Mouse (Mus musculus) midbrain, postnatal 0 days (tissue): ENCODE measurements around the gene Cfap97d1. TPM values are rescaled to one million over a fixed set of nuclear protein-coding genes. Genes with fewer than 3 reads are reported as not detected.

Experiments
- ATAC-seq: fragments of 200-750 bp; cut with Nextera tagmentation; 2 replicates; pipeline ENCODE4 v1.8.0; 2017; ENCODE audit warnings: moderate number of reproducible peaks, mild to moderate bottlenecking, moderate TSS enrichment, moderate library complexity; ENCODE audit not compliant: low FRiP score
- DNase-seq: peaks from one replicate; pipeline ENCODE4 v3.0.0-alpha.2; 2015; ENCODE audit warnings: low spot score
- H3K27ac ChIP-seq: fragments of 300-500 bp; sonication (generic); 2 replicates; pipeline ENCODE4 v1.5.1; 2014; ENCODE audit warnings: low read depth, mild to moderate bottlenecking, low read length, mixed read lengths
- H3K27me3 ChIP-seq: fragments of 300-500 bp; sonication (generic); 2 replicates; pipeline ENCODE4 v1.6.1; 2014; ENCODE audit warnings: low read length, control low read depth, mixed read lengths; ENCODE audit not compliant: insufficient read depth
- H3K36me3 ChIP-seq: fragments of 300-500 bp; sonication (generic); 2 replicates; pipeline ENCODE4 v1.6.1; 2014; ENCODE audit warnings: low read length, control low read depth, mixed read lengths; ENCODE audit not compliant: insufficient read depth
- H3K4me1 ChIP-seq: fragments of 300-500 bp; sonication (generic); 2 replicates; pipeline ENCODE4 v1.6.1; 2014; ENCODE audit warnings: mild to moderate bottlenecking, control low read depth, antibody characterized with exemption, low read length, mixed read lengths; ENCODE audit not compliant: insufficient read depth
- H3K4me2 ChIP-seq: fragments of 300-500 bp; sonication (generic); 2 replicates; pipeline ENCODE4 v1.6.1; 2014; ENCODE audit warnings: low read depth, mild to moderate bottlenecking, low read length, mixed read lengths; ENCODE audit not compliant: poor library complexity, severe bottlenecking
- H3K4me3 ChIP-seq: fragments of 300-500 bp; sonication (generic); 2 replicates; pipeline ENCODE4 v1.5.1; 2014; ENCODE audit warnings: low read depth, mild to moderate bottlenecking, low read length, moderate library complexity
- H3K9ac ChIP-seq: fragments of 300-500 bp; sonication (generic); replicated peaks from 2 replicates; pipeline ENCODE4 v1.6.1; 2014; ENCODE audit warnings: mild to moderate bottlenecking, low read length, moderate library complexity, mixed read lengths; ENCODE audit not compliant: poor library complexity, severe bottlenecking
- H3K9me3 ChIP-seq: fragments of 300-500 bp; sonication (generic); 2 replicates; pipeline ENCODE4 v1.6.1; 2016; ENCODE audit warnings: low read length, control low read depth
- CTCF ChIP-seq: IDR thresholded peaks from 2 replicates; pipeline ENCODE4 v1.5.1; 2016; ENCODE audit warnings: antibody characterized with exemption, mild to moderate bottlenecking
- WGBS: fragments of 180-500 bp; shearing (Covaris S2); extraction: QIAGEN DNeasy Blood & Tissue Kit; methylation state at CpG from one replicate; pipeline ENCODE4 v1.1.7; 2014; 5-methylcytosine and 5-hydroxymethylcytosine counted together
- polyA plus RNA-seq: library from polyadenylated mRNA; unstranded; fragments of >200 nt; fragmentation: Nextera tagmentation; extraction: Ambion mirVana; gene quantifications from 2 replicates; pipeline ENCODE4 v1.2.1, GENCODE M21; 2015
- total RNA-seq: library from RNA; depleted of rRNA; stranded (reverse); fragments of >200 nt; gene quantifications from 2 replicates; pipeline ENCODE4 v1.2.3, GENCODE M21; 2014

The Cfap97d1 gene
- total and polyA plus RNA-seq, 2 experiments from 2014 or later = not detected

DNA sequence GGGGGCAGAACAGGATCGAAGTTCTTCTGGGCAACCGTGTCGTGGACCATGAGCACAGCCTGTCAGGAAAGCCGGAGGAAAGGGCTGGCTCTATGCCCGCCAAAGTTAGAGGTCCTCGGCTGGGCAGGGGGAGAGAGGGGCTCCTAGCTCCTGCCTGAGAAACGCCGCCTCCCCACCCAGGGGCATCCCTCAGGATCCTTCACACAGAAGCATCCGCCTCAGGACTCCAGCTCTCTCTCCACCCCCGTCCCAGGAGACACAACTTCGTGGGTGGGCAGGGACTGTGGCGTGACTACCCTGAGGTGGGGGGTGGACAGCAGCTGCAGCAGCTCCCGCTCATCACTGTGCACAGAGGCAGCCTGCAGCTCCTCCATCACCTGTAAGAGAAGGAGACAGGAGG is 39.3 kb downstream of the Cfap97d1 start:
- no peak for DNase-seq
- H3K27ac ChIP-seq = no peak overlapping the region
- no peak overlapping the region for H3K9ac ChIP-seq
- H3K4me1 ChIP-seq = no peaks in the 10 kb centered on the region
- no peaks in the 10 kb centered on the region for H3K9me3 ChIP-seq
- 76% methylated on average over 13 of the region's 13 CpGs for WGBS
- no peak for ATAC-seq
- H3K4me2 ChIP-seq = no peak overlapping the region
- no peak overlapping the region for H3K4me3 ChIP-seq
- TF ChIP-seq CTCF = no peak
- no peaks in the 10 kb centered on the region for H3K27me3 ChIP-seq
- H3K36me3 ChIP-seq = peaks cover 12% of the 10 kb centered on the region

DNA sequence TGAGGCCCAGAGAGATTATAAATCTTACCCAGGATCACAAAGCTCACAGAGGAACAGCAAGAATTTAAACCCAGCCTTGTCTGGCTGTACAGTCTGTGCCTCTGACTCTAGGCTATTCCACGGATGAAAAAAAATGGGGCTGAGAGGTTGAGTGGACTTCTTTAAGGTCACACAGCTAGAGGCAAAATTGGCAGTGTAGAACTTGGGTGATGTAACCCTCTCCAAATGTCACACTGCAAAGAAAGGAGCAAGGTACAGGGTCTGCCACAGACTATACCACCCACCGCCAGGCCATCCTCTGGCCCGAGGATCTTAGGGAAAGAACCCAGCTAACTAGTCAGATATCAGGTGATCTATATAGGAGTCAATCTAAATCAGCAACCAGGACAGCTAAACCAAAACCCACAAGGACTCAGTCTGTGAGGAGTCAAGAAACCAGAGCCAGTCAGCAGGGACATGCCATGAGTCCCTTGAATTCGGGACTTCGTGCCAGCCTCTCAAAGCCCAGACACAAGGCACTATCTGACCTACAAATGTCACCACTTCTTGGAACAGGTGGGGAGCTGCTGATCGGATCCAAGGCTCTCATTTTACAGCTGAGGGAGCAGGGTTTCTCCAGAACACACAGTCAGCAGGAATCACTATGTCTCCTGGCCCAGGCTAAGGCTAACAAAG is 40.1 kb downstream of the Cfap97d1 start:
- Histone ChIP-seq H3K9me3 (no peaks in the 10 kb centered on the region), H3K4me3 (no peak overlapping the region)
- 77% methylated on average over 6 of the region's 6 CpGs for WGBS

DNA sequence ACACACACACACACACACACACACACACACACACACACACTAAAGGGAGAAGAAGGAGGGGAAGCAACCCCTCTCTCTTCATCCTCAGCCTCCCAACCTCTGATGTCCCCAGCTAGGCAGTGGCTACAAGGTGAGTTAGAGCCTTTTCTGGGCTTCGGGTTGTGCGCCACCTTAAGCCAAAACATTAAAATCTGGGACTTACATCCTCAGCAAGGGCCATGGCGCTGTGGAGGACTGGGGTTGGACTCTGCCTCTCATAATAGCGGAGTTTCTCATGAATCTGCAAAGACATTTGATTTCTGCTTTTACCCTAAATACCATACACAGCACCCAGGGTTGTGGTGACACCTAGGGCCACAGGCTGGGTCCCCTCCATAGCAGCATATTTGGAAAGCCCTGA is 40.8 kb downstream of the Cfap97d1 start:
- no peak overlapping the region for H3K4me3 ChIP-seq
- H3K27me3 ChIP-seq = no peaks in the 10 kb centered on the region
- WGBS = 81% methylated on average over 4 of the region's 4 CpGs
- H3K9me3 ChIP-seq = no peaks in the 10 kb centered on the region
- H3K4me2 ChIP-seq = peak overlapping the region; percentile 75; the same call in 1 of the 2 replicates
- peak overlapping the region; percentile 24; the same call in 1 of the 2 replicates for H3K9ac ChIP-seq
- DNase-seq (no peak), ATAC-seq (no peak)
- H3K36me3 ChIP-seq = peaks cover 10% of the 10 kb centered on the region
- no peak overlapping the region for H3K27ac ChIP-seq
- no peak for TF ChIP-seq CTCF
- H3K4me1 ChIP-seq = no peaks in the 10 kb centered on the region

More for the DNA sequence above, 40.1 kb downstream of the Cfap97d1 start:
- TF ChIP-seq CTCF = no peak
- Histone ChIP-seq H3K36me3 (peaks cover 10% of the 10 kb centered on the region), H3K27ac (no peak overlapping the region), H3K4me1 (no peaks in the 10 kb centered on the region), H3K4me2 (no peak overlapping the region), H3K27me3 (no peaks in the 10 kb centered on the region), H3K9ac (no peak overlapping the region)
- DNase-seq = no peak
- no peak for ATAC-seq

DNA sequence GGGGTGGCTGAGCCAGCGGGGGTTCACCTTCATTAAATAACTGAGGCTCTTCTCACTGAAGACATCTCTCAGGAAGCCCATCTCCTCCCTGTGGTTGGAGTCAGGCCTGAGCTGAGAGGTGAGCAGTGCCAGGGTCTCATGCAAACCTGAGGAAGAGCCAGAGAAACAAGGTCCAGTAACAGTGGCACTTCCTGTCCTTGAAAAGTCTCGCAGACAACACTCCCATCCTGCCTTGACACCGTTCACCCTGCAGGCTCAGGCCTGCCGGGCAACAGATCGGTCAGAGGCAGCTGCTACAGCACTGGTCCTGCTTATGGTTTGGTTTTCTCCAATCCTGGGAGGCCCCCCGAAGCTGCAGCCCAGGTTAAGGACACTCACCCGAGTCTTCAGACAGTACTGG is 41.3 kb downstream of the Cfap97d1 start:
- DNase-seq (no peak), ATAC-seq (no peak)
- H3K36me3 ChIP-seq = peaks cover 8% of the 10 kb centered on the region
- H3K4me1 ChIP-seq = no peaks in the 10 kb centered on the region
- no peaks in the 10 kb centered on the region for H3K27me3 ChIP-seq
- H3K4me3 ChIP-seq = no peak overlapping the region
- no peaks in the 10 kb centered on the region for H3K9me3 ChIP-seq
- 34% methylated on average over 7 of the region's 7 CpGs for WGBS
- H3K27ac ChIP-seq = no peak overlapping the region
- TF ChIP-seq CTCF = no peak
- peak overlapping the region; percentile 24; the same call in 1 of the 2 replicates for H3K9ac ChIP-seq
- H3K4me2 ChIP-seq = peak overlapping the region; percentile 75

DNA sequence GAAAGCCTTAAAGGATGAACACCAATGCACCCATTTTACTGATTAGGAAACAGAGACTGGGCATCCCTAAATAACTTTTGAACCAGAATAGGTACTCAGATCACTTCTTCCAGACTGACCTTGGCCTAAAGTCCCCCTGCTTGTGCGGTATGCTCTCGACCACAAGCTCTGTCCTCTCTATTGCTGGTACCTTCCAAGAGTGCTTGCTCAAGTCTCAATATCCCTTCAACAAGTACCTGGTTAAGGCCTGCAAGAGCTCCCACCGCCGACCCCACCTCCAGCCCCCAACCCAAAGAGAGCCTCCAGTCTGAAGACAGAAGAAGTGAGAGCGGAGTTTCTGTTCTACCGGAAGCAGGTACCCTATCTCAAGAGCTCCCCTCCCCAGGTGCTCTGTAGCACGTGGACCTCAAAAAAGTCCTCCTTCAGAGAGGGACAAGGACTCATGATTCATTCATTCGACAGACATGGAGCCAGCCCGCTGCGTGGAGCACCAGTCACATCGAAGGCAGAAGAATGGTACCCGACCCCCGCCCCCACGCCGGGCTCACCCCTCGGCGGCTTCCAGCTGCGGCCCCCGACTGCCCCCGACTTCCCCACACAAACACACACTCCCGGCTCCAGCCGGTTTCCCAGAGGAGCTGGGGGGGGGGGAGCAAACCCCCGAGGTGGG is 42.0 kb downstream of the Cfap97d1 start:
- TF ChIP-seq CTCF = no peak
- H3K36me3 ChIP-seq = peaks cover 5% of the 10 kb centered on the region; the same call in 1 of the 2 replicates
- no peaks in the 10 kb centered on the region for H3K4me1 ChIP-seq
- no peaks in the 10 kb centered on the region for H3K27me3 ChIP-seq
- H3K4me2 ChIP-seq = peak overlapping the region; percentile 75
- H3K4me3 ChIP-seq = peak overlapping the region; percentile 71
- H3K9ac ChIP-seq = peak overlapping the region; percentile 87
- H3K9me3 ChIP-seq = no peaks in the 10 kb centered on the region
- H3K27ac ChIP-seq = peak overlapping the region; percentile 79
- ATAC-seq = peak; percentile 28; the same call in 1 of the 2 replicates
- DNase-seq = no peak
- WGBS = 5% methylated on average over 21 of the region's 23 CpGs

DNA sequence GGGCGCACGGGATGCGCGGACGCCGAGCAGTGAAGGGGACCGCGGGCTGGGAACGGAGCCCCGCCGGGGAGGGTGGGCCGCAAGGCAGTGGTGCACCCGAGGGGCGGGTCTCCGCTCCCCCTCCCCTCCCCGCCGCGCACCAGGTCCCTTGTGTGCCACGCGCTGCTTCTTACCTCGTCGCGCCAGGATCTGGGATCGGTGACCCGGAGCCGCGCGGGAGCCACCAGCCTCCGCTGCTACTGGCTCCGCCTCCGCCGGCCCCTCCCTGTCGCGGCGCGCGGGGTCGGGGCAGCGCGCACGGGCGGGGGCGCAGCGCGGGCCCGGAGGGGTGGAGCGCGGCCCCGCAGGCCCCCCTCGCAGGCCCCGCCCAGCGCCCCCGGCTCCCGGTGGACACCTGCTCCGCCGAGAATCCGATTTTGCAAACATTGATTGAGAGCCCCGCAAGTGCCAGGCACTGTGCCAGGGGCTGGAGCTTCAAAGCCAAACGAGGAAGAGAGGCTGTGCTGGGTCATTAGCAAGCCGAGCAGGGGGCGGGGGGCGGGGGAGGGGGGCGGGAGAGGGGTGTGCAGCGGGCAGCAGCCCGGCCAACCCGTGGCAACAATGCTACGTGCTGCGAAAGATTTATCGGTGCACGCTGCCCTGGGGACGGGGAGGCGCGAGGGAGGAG is 42.7 kb downstream of the Cfap97d1 start:
- peak overlapping the region; percentile 79 for H3K27ac ChIP-seq
- peaks cover 3% of the 10 kb centered on the region; the same call in 1 of the 2 replicates for H3K36me3 ChIP-seq
- no peaks in the 10 kb centered on the region for H3K9me3 ChIP-seq
- H3K4me3 ChIP-seq = peak overlapping the region; percentile 71
- ATAC-seq (peak; percentile 87), DNase-seq (peak; percentile 82)
- 1% methylated on average over 44 of the region's 73 CpGs for WGBS
- no peak for TF ChIP-seq CTCF
- no peaks in the 10 kb centered on the region for H3K4me1 ChIP-seq
- peak overlapping the region; percentile 87 for H3K9ac ChIP-seq
- H3K4me2 ChIP-seq = peak overlapping the region; percentile 75
- no peaks in the 10 kb centered on the region for H3K27me3 ChIP-seq
